Mouse (Mus musculus): ENCODE measurements at regions not wholly inside any gene's neighbourhood (a gene's known extent, or its start where the extent isn't known, plus 50 kb on each side); places are given as distances from the start of the nearest gene placed in this dataset.
A peak's percentile ranks its signal among the peaks of the same experiment; 100 is the strongest.
"Not testable (repeated sequence)": the region's sequence is repeated elsewhere in the genome, so short reads cannot be mapped to it uniquely, and the experiment has no call there.

GRCm38 (mm10) chr1:65509003-65509402, 227.1 kb downstream of the Pth2r start:
- peak; percentile 58 for DNase-seq

- no peak for DNase-seq
Observed at GRCm38 (mm10) chr1:65535674-65536073, 253.8 kb downstream of the Pth2r start.

- DNase-seq: no peak
Observed at GRCm38 (mm10) chr1:65538509-65538908, 256.7 kb downstream of the Pth2r start.

DNA sequence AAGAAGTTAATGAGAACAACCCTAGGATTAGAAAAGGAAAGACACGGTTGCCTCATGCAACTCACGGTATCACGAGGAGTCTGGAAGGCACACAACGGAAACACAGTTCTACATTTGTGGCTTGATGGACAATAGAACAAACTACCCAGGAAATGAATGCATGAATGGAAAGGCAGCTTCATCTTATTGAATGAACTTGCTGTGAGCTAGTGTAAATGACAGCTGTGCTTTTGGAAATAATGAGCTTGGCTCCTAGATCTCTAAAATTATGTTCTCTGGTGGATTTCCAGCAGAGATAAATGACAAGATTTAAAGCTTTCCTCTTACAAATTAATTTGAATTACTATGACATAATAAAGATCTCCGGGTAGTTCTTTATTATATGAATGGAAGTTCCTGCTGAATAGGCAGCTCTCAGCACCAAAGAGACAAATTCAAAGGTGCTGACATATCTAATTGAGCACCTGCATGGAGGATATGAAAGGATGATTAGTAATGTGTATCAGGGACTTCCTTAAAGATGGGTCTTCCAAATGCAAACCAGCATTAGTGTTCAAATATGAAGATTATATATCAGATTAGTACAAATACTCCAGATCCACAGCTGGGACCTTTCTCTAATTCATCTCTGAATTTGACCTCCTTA, 262.5 kb downstream of the Pth2r start:
- peak; percentile 3 for DNase-seq

- DNase-seq: no peak
Observed at GRCm38 (mm10) chr1:65545336-65546060, 263.6 kb downstream of the Pth2r start.

DNA sequence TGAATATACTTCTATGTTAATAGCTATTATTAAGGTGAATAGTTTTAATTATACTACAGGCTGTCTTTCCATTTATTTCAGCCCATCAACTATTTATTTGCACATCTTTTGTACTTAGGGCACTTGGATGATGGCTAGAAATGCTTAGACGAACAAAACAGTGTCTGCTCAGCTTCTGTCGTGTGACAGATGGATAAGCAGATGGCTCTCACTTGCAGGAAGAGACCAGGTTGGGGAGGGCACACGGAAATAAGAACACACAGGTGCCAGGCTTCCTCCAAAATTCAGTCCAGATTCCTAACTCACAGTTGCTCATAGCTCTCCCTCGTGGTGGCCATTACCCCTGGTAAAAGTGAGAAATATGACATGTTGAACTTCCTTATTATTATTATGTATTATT, 267.0 kb downstream of the Pth2r start:
- no peak for DNase-seq

- no peak for DNase-seq
Observed at GRCm38 (mm10) chr1:65587402-65587801, 305.5 kb downstream of the Pth2r start.

DNA sequence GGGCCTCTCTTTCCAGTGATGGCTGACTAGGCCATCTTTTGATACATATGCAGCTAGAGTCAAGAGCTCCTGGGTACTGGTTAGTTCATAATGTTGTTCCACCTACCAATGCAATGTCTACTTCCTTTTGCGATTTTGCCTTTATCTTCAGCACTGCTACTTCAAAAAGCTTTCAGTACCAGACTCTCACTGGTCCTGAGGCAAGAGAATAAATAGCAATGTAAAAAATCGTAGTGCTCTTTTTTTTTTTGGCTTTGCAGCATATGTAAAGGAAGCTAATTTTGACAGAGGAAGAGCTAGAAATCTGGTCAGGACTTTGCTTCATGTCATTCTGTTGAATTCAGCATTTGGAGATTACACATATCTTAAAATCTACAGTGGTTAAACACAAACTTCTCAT, 291.0 kb upstream of the Crygf start:
- DNase-seq: no peak

- DNase-seq: peak; percentile 4
Observed at GRCm38 (mm10) chr1:65654460-65654859, 271.9 kb upstream of the Crygf start.

GRCm38 (mm10) chr1:65681960-65682359, 244.4 kb upstream of the Crygf start:
- peak; percentile 10 for DNase-seq

GRCm38 (mm10) chr1:65687322-65687721, 239.0 kb upstream of the Crygf start:
- no peak for DNase-seq

DNA sequence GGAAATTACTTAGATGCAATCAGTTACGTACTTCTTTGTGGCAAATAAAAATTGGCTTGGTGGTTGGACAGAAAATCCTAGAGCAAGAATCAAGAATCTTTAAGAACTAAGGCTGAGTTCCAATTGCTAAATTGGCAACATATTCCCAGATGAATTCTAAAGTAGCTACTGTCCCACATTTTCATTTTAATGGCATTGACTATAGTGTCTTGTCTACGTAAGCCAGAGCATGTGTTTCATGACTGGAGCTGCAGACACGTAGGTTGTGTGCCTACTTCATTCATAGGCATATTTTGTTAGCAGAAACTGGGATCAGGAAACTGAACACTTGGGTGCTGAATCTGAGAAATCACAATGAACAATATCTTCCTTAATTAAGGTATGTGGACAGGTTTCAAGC, 196.1 kb upstream of the Crygf start:
- no peak for DNase-seq

- DNase-seq: peak; percentile 3
Observed at GRCm38 (mm10) chr1:65757951-65758350, 168.4 kb upstream of the Crygf start.

DNA sequence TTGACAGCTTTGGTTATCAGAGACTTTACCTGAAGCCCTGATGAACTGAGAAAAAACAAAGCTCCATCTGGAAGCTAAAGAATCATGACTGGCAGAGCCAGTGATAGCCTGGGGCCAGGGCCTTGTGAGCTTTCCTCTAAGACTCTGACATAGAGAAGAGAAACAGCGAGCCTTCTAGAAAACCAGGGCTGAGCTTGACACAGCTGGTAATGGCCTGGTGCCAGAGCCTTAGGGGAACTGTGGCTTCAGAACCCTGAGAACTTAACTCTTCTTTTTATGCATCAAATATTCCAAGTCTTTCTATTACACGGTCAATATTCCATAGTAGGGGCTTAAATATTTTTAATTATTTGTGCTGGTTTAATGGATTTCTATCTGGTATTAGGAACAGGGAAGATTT, 165.2 kb upstream of the Crygf start:
- peak; percentile 16 for DNase-seq

DNA sequence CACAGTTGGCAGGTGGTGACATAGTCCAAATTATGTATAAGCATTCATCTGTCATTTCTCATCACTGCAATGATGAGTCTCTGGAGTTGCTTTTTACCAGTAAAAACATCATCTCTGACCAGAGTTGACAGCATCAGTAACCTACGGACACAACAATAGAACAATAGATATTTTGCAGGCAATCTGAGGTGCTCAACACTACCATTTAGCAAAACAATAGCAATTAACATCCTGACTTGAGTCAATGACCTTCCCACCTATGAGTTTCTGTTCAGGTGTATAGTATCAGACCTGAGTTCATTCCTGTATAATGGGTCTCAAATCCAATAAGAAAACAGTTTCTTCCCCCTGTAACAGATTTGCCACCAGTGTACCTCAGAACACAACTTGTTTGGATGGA, 126.1 kb upstream of the Crygf start:
- DNase-seq: no peak

DNA sequence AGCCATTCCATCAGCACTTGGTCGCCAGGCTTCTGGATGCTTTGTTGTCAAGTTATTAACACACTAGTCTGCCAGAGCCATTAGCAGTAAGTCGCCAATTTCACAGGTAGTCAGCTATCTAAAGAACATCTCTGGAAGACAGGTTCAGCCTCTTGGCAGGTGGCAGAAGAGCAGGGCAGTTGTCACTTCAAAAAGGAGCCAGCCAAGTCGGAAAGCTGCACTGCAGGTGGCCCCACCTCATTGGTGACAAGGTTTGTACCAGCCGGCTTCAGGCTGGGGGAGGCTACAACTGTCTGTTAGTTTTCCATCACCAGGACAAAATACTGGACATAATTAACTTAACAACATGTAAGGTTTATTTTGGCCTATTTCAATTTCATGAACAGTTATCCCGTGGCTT, 105.5 kb upstream of the Crygf start:
- DNase-seq: no peak

- no peak for DNase-seq
Observed at GRCm38 (mm10) chr1:65841116-65841515, 85.2 kb upstream of the Crygf start.

- DNase-seq: no peak
Observed at GRCm38 (mm10) chr1:65847005-65847404, 79.3 kb upstream of the Crygf start.

GRCm38 (mm10) chr1:65873691-65874090, 52.6 kb upstream of the Crygf start:
- not testable (repeated sequence) for DNase-seq

Measured in retina, postnatal 1 day (tissue).